Mouse (Mus musculus) activated CD4-positive, CD25-positive, alpha-beta regulatory T cell, adult 4 months (primary cell): Measurements from ENCODE around the gene Vamp2. TPM values are rescaled to one million over a fixed set of nuclear protein-coding genes. Genes with fewer than 3 reads are reported as not detected.
A peak's percentile ranks its signal among the peaks of the same experiment; 100 is the strongest.

ENCODE experiments used
- ATAC-seq: one replicate; pipeline ENCODE4 v1.8.0; 2017
- polyA plus RNA-seq, 2 experiments: library from polyadenylated mRNA; unstranded; fragments of 100-300 nt; shearing (Covaris generic); gene quantifications; one replicate each; pipeline ENCODE4 v1.2.1; 2017

The Vamp2 gene
- polyA plus RNA-seq, 2 experiments from 2014 or later: 27.6 to 27.9 TPM

- no peak for ATAC-seq
These were observed 23.8 kb upstream of the Vamp2 start for GRCm38 (mm10) chr11:69064259-69065133.

- ATAC-seq: no peak
These were observed 22.8 kb upstream of the Vamp2 start for GRCm38 (mm10) chr11:69065394-69065925.

DNA sequence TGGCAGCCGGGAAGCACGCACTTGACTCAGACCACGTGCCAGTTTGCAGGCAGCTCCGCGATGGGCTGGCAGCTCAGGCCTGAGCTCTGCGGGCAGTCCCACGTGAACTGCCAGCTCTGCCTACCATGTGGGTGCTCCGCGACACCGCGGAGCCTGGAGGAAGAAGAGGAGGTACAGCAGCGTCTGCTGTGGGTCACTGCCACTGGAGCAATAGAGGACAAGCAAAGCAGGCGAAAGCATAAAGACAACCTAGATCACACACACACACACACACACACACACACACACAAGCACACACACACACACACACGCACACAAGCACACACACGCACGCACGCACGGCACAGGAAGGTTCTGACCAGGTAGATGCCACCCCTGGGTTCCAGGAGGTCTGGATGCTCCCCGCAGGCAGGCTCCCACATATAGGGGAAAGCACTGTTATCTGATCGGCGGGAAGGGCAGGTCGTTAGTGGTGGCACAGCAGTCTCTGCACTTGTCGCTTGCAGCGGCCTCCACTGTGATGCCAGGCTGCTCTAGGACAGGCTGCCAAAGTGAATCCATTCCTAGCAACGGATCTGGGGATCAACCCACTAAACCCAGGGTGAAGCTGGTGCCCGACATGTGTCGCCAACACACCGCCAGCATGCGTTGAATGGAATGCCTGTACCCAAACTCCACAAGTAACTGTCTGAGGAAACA lies 22.0 kb upstream of the Vamp2 start:
- no peak for ATAC-seq

- ATAC-seq: no peak
These were observed 21.3 kb upstream of the Vamp2 start for GRCm38 (mm10) chr11:69066956-69067355.

DNA sequence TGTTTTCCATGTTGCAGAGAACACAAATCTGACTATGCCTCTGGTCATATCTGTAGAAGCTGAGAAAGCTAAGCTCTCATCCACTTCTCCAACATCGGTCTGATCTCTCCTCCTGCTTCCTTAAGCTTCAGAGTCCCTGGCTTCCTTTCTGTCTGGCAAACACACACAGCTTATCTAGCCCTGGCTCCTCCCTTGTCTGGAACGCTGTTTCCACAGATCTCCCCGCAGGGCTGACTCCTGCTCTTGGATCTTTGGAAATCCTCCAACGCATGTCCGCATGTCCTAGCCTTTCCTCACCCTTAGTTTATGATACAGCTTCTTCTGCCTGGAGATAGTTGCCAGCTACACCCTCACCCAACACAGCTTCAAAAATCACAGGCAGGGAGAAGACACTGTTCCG lies 20.7 kb upstream of the Vamp2 start:
- ATAC-seq: no peak

DNA sequence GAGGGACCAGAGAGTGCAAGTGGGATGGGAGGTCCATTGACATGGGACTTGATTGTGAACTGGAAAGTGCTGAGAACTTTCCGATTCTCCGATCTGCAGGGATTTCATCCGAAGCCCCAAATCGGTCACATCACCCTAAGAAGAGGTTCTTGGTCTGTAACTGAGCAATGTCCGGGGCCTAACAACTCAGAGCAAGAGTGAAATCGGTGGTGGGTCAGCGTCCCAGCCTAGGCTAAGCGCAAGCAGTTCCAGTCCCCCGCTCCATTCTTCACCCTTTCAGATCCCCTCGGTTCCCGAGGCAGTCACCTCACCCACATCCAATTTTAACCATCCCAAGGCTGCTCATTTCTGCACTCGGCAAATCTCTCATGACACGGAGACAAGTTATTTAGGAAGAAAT lies 18.2 kb upstream of the Vamp2 start:
- ATAC-seq: no peak

DNA sequence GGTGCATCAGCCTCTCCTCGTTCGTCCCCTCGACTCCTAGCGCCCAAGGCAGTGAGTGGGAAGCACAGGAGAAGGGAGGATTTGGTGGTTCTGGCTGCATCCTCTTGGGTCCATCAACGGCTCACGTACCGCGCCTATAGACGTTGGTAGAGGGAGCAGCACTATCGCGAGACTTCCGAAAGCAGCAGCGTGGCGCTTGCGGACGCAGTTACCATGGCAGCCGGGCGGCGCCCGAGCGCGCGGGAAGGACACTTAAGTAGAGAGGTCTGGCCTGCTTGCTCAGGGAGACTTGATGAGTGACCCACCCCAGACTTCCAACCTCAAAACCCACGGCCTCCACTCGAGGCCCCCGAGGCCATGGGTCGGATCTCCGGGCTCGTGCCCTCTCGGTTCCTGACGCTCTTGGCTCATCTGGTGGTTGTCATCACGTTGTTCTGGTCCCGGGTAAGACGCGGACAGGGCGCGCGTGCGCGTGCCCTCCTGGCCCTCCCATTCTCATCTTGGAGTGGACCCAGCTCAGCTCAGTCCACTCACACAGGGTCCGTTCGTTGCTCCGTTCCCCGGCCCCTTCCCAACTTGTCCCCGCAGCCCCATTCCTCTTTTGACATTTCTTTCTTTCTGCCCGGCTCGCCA lies 17.6 kb upstream of the Vamp2 start, which contains the start of gene Tmem107:
Gene Tmem107 (plus strand): TSS at position 217 of the 633 bp plus-strand sequence.
- ATAC-seq: peak; percentile 84

GRCm38 (mm10) chr11:69071262-69071661 lies 17.0 kb upstream of the Vamp2 start:
- ATAC-seq: no peak

GRCm38 (mm10) chr11:69072234-69072633 lies 16.1 kb upstream of the Vamp2 start:
- ATAC-seq: no peak

- ATAC-seq: no peak
These were observed 15.6 kb upstream of the Vamp2 start for GRCm38 (mm10) chr11:69072666-69073064.

DNA sequence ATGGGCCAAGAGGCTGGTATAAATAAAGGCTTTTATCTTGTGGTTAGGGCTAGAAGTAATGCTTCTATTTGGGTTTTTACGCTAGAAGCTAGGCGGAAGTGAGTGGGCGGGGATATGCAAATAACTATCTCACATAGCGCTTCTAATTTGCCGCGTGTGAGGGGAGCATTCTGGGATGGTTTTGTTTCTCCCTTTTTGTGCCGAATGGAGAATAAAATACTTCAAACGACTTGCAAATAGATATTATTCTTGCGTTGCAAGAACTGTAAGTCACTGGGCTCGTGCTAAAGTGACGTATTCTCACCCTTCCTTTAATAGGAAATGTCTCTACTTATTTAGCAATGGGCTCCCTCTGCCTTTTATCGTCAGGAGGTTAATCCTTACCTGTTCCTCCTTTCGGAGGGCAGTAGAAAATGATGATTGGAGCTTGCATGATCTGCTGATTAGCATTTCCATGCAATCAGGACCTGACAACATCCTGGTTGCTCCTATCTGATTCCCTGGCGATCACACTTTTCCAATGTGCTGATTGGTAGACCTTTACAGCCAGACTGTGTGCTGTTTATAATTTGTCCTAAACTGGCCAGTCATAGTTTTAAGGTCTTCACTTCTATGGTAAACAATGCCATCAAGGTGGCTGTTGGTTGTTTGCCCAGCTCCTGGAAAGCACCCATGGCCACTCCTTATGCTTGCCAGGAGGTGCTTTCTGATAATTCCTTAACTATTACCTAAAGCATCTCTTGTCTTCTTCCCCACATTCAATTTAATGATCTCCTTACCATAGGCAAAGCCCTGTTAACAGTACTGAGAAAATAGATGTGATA lies 15.0 kb upstream of the Vamp2 start:
- peak; percentile 65 for ATAC-seq

DNA sequence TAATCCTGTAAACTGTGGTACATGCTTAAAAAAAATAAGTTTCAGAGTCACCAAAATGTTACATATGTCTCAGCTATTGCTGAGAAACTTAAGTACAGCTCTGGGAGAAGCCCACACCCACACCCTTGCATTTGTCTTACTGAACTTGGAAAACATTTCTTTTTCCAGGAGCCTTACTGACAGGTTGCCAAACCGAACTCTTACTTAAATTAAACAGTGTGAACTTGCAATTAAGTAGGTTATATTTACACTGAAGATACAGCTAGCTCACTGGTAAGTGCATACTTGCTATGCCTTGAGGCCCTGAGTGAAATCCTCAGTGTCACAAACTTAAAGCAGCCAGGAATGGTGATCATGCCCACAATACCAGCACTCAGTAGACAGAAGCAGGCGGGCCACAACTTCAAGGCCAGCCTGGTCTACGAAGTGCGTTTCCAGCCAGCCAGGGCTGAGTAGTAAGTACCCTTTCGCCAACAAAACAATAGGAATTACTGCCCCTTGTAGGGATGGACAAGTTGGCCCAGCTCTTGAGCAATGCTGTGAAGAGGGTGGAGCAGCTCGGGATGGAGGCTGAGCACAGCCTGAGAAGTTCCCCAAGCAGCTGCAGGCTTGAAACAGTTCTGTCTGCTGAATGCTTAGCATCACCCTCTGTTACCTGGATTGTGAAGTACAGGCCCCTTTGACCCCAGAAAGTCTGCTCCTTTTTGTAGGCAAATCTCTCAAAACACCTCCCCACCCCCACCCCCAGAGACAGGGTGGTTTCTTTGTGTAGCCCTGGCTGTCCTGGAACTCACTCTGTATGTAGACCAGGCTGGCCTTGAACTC lies 14.1 kb upstream of the Vamp2 start:
- ATAC-seq: no peak

- no peak for ATAC-seq
These were observed 13.6 kb upstream of the Vamp2 start for GRCm38 (mm10) chr11:69074776-69075069.

- ATAC-seq: no peak
These were observed 12.4 kb upstream of the Vamp2 start for GRCm38 (mm10) chr11:69075764-69076479.

GRCm38 (mm10) chr11:69076572-69076971 lies 11.7 kb upstream of the Vamp2 start:
- no peak for ATAC-seq

DNA sequence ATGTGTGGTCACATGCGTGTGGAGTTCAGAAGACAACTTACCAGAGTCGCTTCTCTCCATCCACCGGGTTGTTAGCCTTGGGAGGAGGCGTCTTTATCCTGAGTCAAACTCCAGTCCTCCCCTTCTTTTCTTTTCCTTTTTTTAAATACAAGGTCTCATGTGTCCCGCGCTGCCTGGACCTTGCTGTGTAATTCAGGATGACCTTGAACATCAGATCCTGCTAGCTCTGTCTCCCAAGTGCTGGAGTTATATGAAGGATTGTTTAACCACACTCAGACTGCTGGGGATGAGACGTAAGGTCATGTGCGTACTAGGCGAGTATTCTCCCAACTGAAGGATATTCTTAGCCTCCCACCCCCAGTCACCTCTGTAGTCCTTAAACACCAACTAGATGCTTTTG lies 11.0 kb upstream of the Vamp2 start:
- ATAC-seq: no peak

GRCm38 (mm10) chr11:69078041-69078440 lies 10.2 kb upstream of the Vamp2 start:
- ATAC-seq: no peak

DNA sequence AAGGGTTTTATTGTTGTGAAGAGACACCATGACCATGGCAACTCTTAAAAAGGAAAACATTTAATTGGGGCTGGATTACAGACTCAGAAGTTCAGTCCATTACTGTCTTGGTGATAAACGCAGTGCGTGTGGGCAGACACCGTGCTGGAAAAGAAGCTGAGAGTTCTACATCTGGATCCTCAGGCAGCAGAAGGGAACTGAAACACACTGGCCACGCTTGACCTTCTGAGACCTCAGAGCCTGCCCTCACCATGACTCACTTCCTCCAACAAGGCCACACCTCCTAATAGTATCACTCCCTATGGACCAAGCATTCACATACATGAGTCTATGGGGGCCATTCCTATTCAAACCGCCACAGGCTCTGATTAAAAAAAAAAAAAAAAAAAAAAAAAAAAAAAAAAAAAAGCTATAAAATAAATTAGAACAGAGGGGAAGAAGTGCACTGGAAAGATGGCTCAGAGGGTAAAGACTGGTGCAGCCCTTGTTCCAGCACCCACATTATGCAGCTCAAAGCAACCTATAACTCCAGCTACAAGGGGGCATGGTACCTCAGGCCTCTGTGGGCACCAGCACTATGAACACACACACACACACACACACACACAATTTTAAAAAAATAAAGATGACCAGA lies 9.4 kb upstream of the Vamp2 start:
- ATAC-seq: no peak

DNA sequence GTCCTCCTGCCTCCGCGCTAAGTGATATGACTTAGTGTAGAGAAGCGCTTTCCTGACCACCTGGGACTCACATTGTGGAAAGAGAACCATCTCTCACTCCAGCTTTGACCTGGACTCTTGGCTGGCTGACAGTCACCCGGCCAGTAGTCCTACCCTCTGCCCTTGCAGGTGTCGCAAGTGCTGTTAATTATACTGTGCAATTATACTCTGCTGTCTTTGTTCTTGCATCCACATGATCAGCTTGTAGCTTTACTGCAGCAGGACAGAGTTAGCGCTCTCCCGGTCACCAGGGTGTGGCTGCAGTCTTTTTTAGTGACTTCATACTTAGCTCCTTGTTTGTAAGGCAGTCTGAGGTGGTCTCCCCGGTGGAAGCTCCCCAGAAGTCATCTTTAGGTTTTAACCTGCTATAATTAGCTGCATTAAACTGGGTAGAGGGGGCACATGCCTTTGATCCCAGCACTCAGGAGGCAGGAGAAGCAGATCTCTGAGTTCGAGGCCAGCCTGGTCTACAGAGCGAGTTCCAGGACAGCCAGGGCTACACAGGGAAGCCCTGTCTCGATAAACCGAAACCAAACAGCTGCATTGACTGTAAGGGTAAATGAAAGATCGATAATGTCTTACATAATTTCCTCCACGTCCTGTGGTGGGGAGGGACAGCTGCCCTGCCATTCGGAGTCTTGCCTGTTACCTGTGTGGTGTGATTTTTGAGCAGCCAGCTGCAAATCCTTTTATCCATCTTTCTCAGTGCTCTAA lies 8.0 kb upstream of the Vamp2 start:
- ATAC-seq: no peak

DNA sequence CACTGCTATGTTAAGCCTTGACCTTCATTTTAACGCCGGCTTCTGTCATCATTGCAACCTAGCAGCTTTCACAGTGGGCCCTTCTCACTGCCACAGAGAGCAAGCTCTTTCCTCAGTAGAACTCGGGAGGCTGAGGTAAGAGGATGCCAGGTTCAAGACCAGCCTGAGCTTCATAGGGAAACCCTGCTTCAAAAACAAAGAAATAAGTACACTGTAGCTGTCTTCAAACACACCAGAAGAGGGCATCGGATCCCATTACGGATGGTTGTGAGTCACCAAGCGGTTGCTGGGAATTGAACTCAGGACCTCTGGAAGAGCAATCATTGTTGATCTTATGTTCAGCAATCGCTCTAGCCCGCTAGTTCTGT lies 7.5 kb upstream of the Vamp2 start:
- ATAC-seq: no peak
